Mouse (Mus musculus) E14TG2a.4 (cell line): Measurements from ENCODE around the gene Nsl1.

Experiments used
- CTCF ChIP-seq: conservative IDR thresholded peaks from 2 replicates; pipeline ENCODE4 v1.5.1; 2014; ENCODE audit warnings: low read length
- NANOG ChIP-seq: IDR thresholded peaks from 2 replicates; pipeline ENCODE4 v1.6.1; 2014; ENCODE audit warnings: borderline replicate concordance, low read length, mixed read lengths
- POU5F1 ChIP-seq: IDR thresholded peaks from 2 replicates; pipeline ENCODE4 v1.6.1; 2014; ENCODE audit warnings: low read length, borderline replicate concordance

- no peak for TF ChIP-seq CTCF
- TF ChIP-seq POU5F1, result no peak
- TF ChIP-seq NANOG, result no peak
These were observed 41.8 kb upstream of the Nsl1 start for GRCm38 (mm10) chr1:191021016-191021415.
